ENCODE assay signal across 8 mouse cellular contexts in the genomic region with DNA sequence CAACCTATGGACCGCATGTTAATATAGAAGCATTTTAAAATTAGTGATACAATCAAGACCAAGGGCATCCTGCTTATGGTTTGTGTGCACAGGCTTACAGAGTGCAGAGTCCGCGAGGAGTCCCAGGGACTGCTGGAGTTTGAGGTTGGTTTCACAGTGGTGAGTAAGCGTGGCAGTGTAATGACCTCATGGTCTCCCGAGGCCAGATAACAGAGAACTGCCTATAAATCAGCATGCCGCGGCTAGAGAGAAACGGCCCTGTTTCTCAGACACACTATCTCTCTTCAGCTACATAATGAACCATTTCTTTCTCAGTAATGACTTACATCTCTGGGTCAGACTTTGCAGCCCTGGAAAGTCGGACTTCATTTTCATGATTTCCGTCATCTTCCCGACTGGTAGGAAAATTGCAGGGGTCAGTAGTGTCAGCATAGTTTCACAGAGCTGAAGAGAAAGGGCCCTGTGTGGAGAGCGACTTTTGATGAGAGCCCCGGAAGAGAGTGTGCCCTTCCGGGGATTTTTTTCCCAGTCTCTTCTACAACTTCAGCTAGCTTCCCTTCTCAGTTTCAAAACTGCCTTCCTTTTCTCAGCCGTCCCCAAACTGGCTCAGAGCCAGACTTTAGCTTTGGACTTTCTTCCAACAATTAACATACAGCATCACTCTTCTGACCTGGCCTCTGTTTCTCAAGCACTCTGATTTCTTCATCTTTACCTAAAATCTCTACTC. TPM values are rescaled to one million over a fixed set of nuclear protein-coding genes. Genes with fewer than 3 reads are reported as not detected.
DNase-seq lines count a peak whose midpoint lies in the region; ATAC-seq and TF ChIP-seq lines count a peak whose summit lies in the region.

No protein-coding gene starts in this region.

- no peak for TF ChIP-seq EP300 in lung, postnatal 0 days (IDR thresholded peaks at IDR 0.05)

- H3K27ac ChIP-seq in intestine, embryonic 14.5 days (ENCODE audit: low read depth): peak overlapping the region; percentile 57; the same call in 1 of the 2 replicates
- H3K27ac ChIP-seq in lung, postnatal 0 days (ENCODE audit: low read length): no peak overlapping the region
- no peak overlapping the region for H3K27ac ChIP-seq in forebrain, embryonic 12.5 days

- DNase-seq in retina, postnatal 1 day: peak; percentile 27
- DNase-seq in retina, embryonic 14.5 days (ENCODE audit: low spot score): no peak
- peak; percentile 45 for DNase-seq in gastrocnemius, postnatal 25 days
- DNase-seq in intestine, embryonic 14.5 days (ENCODE audit: low spot score): peak; percentile 70
- DNase-seq in lung, postnatal 0 days (ENCODE audit: low spot score): peak; percentile 43
- peak; percentile 24 to 62 for DNase-seq in urinary bladder, postnatal 4 days (ENCODE audit: low spot score in 2 of 2)
- no peak for DNase-seq in cerebellum, adult 11-12 months

- no peak overlapping the region for H3K9ac ChIP-seq in intestine, embryonic 14.5 days (ENCODE audit: low read length)
- H3K9ac ChIP-seq in lung, postnatal 0 days (replicated peaks; ENCODE audit: low read depth): no peak overlapping the region
- no peak overlapping the region for H3K9ac ChIP-seq in forebrain, embryonic 12.5 days

- no peaks in the 10 kb centered on the region for H3K36me3 ChIP-seq in intestine, embryonic 14.5 days (ENCODE audit: control insufficient read depth, insufficient read depth, low read length)
- no peaks in the 10 kb centered on the region for H3K36me3 ChIP-seq in lung, postnatal 0 days (ENCODE audit: insufficient read depth, low read length)
- no peaks in the 10 kb centered on the region for H3K36me3 ChIP-seq in forebrain, embryonic 12.5 days (replicated peaks)

- no peaks in the 10 kb centered on the region for H3K9me3 ChIP-seq in intestine, embryonic 14.5 days (ENCODE audit: control insufficient read depth, low read length)
- no peaks in the 10 kb centered on the region for H3K9me3 ChIP-seq in lung, postnatal 0 days (ENCODE audit: low read length)
- no peaks in the 10 kb centered on the region for H3K9me3 ChIP-seq in forebrain, embryonic 12.5 days

- ATAC-seq in intestine, embryonic 14.5 days (replicated peaks; ENCODE audit: low FRiP score, low TSS enrichment, low read depth): peak; percentile 90
- ATAC-seq in lung, postnatal 0 days: peak; percentile 74
- ATAC-seq in forebrain, embryonic 12.5 days (ENCODE audit: low FRiP score): no peak

- TF ChIP-seq CTCF in lung, postnatal 0 days (IDR thresholded peaks at IDR 0.05): no peak

- H3K4me1 ChIP-seq in intestine, embryonic 14.5 days (replicated peaks; ENCODE audit: control insufficient read depth, insufficient read depth, low read length): peaks cover 29% of the 10 kb centered on the region; the same call in 1 of the 2 replicates
- H3K4me1 ChIP-seq in lung, postnatal 0 days (ENCODE audit: insufficient read depth, low read depth, low read length): no peaks in the 10 kb centered on the region
- H3K4me1 ChIP-seq in forebrain, embryonic 12.5 days: peaks cover 5% of the 10 kb centered on the region; the same call in 1 of the 2 replicates

- H3K4me3 ChIP-seq in intestine, embryonic 14.5 days (ENCODE audit: low read depth, low read length): no peak overlapping the region
- 0 out of 2 replicates have a peak overlapping the region, but pooled peaks have one; percentile 3 for H3K4me3 ChIP-seq in lung, postnatal 0 days (ENCODE audit: low read depth, low read length)
- no peak overlapping the region for H3K4me3 ChIP-seq in forebrain, embryonic 12.5 days (replicated peaks)

- 16% methylated on average over 15 of the region's 15 CpGs for WGBS in intestine, embryonic 14.5 days
- WGBS in lung, postnatal 0 days: 32% methylated on average over 15 of the region's 15 CpGs
- 80% methylated on average over 15 of the region's 15 CpGs for WGBS in forebrain, embryonic 12.5 days

- peak overlapping the region; percentile 38 for H3K4me2 ChIP-seq in intestine, embryonic 14.5 days (ENCODE audit: low read length)
- H3K4me2 ChIP-seq in lung, postnatal 0 days (replicated peaks; ENCODE audit: low read depth, low read length): peak overlapping the region; percentile 36
- H3K4me2 ChIP-seq in forebrain, embryonic 12.5 days: no peak overlapping the region

- H3K27me3 ChIP-seq in intestine, embryonic 14.5 days (replicated peaks; ENCODE audit: control insufficient read depth, insufficient read depth, low read length): no peaks in the 10 kb centered on the region
- no peaks in the 10 kb centered on the region for H3K27me3 ChIP-seq in lung, postnatal 0 days (replicated peaks; ENCODE audit: insufficient read depth, low read length)
- no peaks in the 10 kb centered on the region for H3K27me3 ChIP-seq in forebrain, embryonic 12.5 days

RNA-seq across cellular contexts. Expression of a gene that starts 2.3 kb away (rescaled TPM):
- total RNA-seq in gastrocnemius, postnatal 25 days (2021): 10 to 100 TPM; 32.3 to 77.5 TPM
- polyA plus RNA-seq in intestine, embryonic 14.5 days (2014; fragmentation: Nextera tagmentation; extraction: Ambion mirVana): 122 and 160 TPM in 2 replicates
- 199 and 239 TPM in 2 replicates for polyA plus RNA-seq in lung, postnatal 0 days (2015; fragmentation: Nextera tagmentation; extraction: Ambion mirVana)
- polyA plus RNA-seq in forebrain, embryonic 12.5 days (2016; fragmentation: Nextera tagmentation; extraction: Ambion mirVana): 15.0 and 15.1 TPM in 2 replicates

Comparison
In these comparisons a context has a peak if more than half of its experiments do, and no peak if none do; other contexts are left out.
1. DNase-seq: peak in retina, postnatal 1 day (single experiment), gastrocnemius, postnatal 25 days (single experiment), intestine, embryonic 14.5 days (single experiment), lung, postnatal 0 days (single experiment) and urinary bladder, postnatal 4 days (2 of 2); none in retina, embryonic 14.5 days (single experiment) and cerebellum, adult 11-12 months (single experiment).